28 mouse cellular contexts compared by ENCODE assay signal in the genomic region with DNA sequence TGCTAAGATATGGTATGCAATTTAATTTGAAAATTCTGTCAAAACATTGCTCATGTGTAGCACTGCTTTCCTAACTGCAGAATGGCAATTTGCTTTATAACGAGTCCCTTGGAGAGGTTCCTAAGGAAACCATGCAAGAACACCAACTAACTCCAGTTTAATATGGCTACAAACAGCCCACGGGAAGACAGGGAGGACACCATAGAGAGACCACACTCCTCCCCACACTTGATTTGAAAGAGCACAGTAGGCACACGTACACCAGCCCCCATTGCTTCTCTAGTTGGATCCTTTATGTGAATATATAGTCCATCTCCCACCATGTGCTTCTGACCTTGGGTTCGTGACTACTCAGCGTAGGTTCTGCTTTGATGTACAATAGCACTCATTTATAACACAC. TPM values are rescaled to one million over a fixed set of nuclear protein-coding genes. Genes with fewer than 3 reads are reported as not detected.
DNase-seq lines count a peak whose midpoint lies in the region; ATAC-seq and TF ChIP-seq lines count a peak whose summit lies in the region.
"Had no signal": no experiment of that assay in that cellular context is flagged by ENCODE, and none has a peak within 500 bp of the region (broad histone marks: within the 10 kb centered on the region; RNA-seq: fewer than 3 reads in every experiment).

No protein-coding gene starts in this region.

- H3K9me3 ChIP-seq in embryonic facial prominence, embryonic 14.5 days (ENCODE audit: control insufficient read depth, low read length) = no peaks in the 10 kb centered on the region
- H3K9me3 ChIP-seq in embryonic facial prominence, embryonic 10.5 days = no peaks in the 10 kb centered on the region
- no peaks in the 10 kb centered on the region for H3K9me3 ChIP-seq in hindbrain, postnatal 0 days (ENCODE audit: low read length)
- no peaks in the 10 kb centered on the region for H3K9me3 ChIP-seq in hindbrain, embryonic 12.5 days (replicated peaks)
- H3K9me3 ChIP-seq in neural tube, embryonic 15.5 days (replicated peaks) = no peaks in the 10 kb centered on the region
- H3K9me3 ChIP-seq: embryonic facial prominence, embryonic 13.5 days; forebrain, embryonic 10.5 days; forebrain, embryonic 13.5 days; heart, embryonic 12.5 days; heart, embryonic 15.5 days; hindbrain, embryonic 10.5 days had no signal

- H3K27ac ChIP-seq in embryonic facial prominence, embryonic 14.5 days (replicated peaks; ENCODE audit: low read depth, low read length) = no peak overlapping the region
- no peak overlapping the region for H3K27ac ChIP-seq in embryonic facial prominence, embryonic 10.5 days (replicated peaks)
- no peak overlapping the region for H3K27ac ChIP-seq in hindbrain, postnatal 0 days
- H3K27ac ChIP-seq in hindbrain, embryonic 12.5 days = no peak overlapping the region
- H3K27ac ChIP-seq in neural tube, embryonic 15.5 days (replicated peaks) = no peak overlapping the region
- H3K27ac ChIP-seq: embryonic facial prominence, embryonic 13.5 days; forebrain, embryonic 10.5 days; forebrain, embryonic 13.5 days; gastrocnemius, adult 2 months; heart, embryonic 15.5 days; hindbrain, embryonic 10.5 days; hindbrain, embryonic 14.5 days had no signal

- no peaks in the 10 kb centered on the region for H3K36me3 ChIP-seq in embryonic facial prominence, embryonic 14.5 days (ENCODE audit: control insufficient read depth, insufficient read depth, low read length)
- H3K36me3 ChIP-seq in embryonic facial prominence, embryonic 10.5 days (replicated peaks) = no peaks in the 10 kb centered on the region
- no peaks in the 10 kb centered on the region for H3K36me3 ChIP-seq in hindbrain, postnatal 0 days (ENCODE audit: insufficient read depth, low read length)
- no peaks in the 10 kb centered on the region for H3K36me3 ChIP-seq in hindbrain, embryonic 12.5 days
- no peaks in the 10 kb centered on the region for H3K36me3 ChIP-seq in neural tube, embryonic 15.5 days
- H3K36me3 ChIP-seq: embryonic facial prominence, embryonic 13.5 days; forebrain, embryonic 10.5 days; heart, embryonic 12.5 days; heart, embryonic 15.5 days; hindbrain, embryonic 10.5 days had no signal

- no peak overlapping the region for H3K9ac ChIP-seq in embryonic facial prominence, embryonic 14.5 days (ENCODE audit: low read depth, low read length)
- H3K9ac ChIP-seq in hindbrain, postnatal 0 days (replicated peaks; ENCODE audit: low read length) = no peak overlapping the region
- H3K9ac ChIP-seq in hindbrain, embryonic 12.5 days = no peak overlapping the region
- no peak overlapping the region for H3K9ac ChIP-seq in neural tube, embryonic 15.5 days (replicated peaks)
- H3K9ac ChIP-seq: embryonic facial prominence, embryonic 13.5 days; forebrain, embryonic 13.5 days; heart, embryonic 12.5 days; heart, embryonic 15.5 days; hindbrain, embryonic 14.5 days had no signal

- H3K4me2 ChIP-seq in embryonic facial prominence, embryonic 14.5 days (ENCODE audit: low read depth, low read length) = no peak overlapping the region
- no peak overlapping the region for H3K4me2 ChIP-seq in hindbrain, postnatal 0 days (ENCODE audit: low read depth, low read length)
- H3K4me2 ChIP-seq in hindbrain, embryonic 12.5 days (replicated peaks) = no peak overlapping the region
- H3K4me2 ChIP-seq in neural tube, embryonic 15.5 days = no peak overlapping the region
- H3K4me2 ChIP-seq: embryonic facial prominence, embryonic 13.5 days; forebrain, embryonic 13.5 days; heart, embryonic 12.5 days; heart, embryonic 15.5 days; hindbrain, embryonic 14.5 days had no signal

- no peak overlapping the region for H3K4me3 ChIP-seq in embryonic facial prominence, embryonic 14.5 days (ENCODE audit: low read depth, low read length)
- H3K4me3 ChIP-seq in embryonic facial prominence, embryonic 10.5 days = no peak overlapping the region
- H3K4me3 ChIP-seq in hindbrain, postnatal 0 days (ENCODE audit: low read length) = no peak overlapping the region
- no peak overlapping the region for H3K4me3 ChIP-seq in hindbrain, embryonic 12.5 days
- H3K4me3 ChIP-seq in neural tube, embryonic 15.5 days (replicated peaks) = no peak overlapping the region
- H3K4me3 ChIP-seq: embryonic facial prominence, embryonic 13.5 days; forebrain, embryonic 10.5 days; forebrain, embryonic 13.5 days; gastrocnemius, adult 2 months; heart, embryonic 12.5 days; heart, embryonic 15.5 days; hindbrain, embryonic 10.5 days had no signal

- no peaks in the 10 kb centered on the region for H3K4me1 ChIP-seq in embryonic facial prominence, embryonic 14.5 days (ENCODE audit: control insufficient read depth, insufficient read depth, low read length)
- no peaks in the 10 kb centered on the region for H3K4me1 ChIP-seq in embryonic facial prominence, embryonic 10.5 days
- H3K4me1 ChIP-seq in hindbrain, postnatal 0 days (ENCODE audit: insufficient read depth, low read length) = no peaks in the 10 kb centered on the region
- H3K4me1 ChIP-seq in hindbrain, embryonic 12.5 days = no peaks in the 10 kb centered on the region
- H3K4me1 ChIP-seq in neural tube, embryonic 15.5 days = peaks cover 10% of the 10 kb centered on the region
- H3K4me1 ChIP-seq: embryonic facial prominence, embryonic 13.5 days; forebrain, embryonic 13.5 days; heart, embryonic 15.5 days; hindbrain, embryonic 10.5 days had no signal

- ATAC-seq in embryonic facial prominence, embryonic 14.5 days (ENCODE audit: low read depth) = peak; percentile 26; the same call in 1 of the 2 replicates
- no peak for ATAC-seq in hindbrain, postnatal 0 days
- no peak for ATAC-seq in hindbrain, embryonic 12.5 days (ENCODE audit: low FRiP score)
- ATAC-seq in neural tube, embryonic 15.5 days (ENCODE audit: low FRiP score) = peak; percentile 53; the same call in 1 of the 2 replicates
- ATAC-seq: activated CD4-positive, CD25-positive, alpha-beta regulatory T cell, adult 4 months; forebrain, embryonic 13.5 days had no signal

- 80% methylated on average over 5 of the region's 5 CpGs for WGBS in embryonic facial prominence, embryonic 14.5 days
- 85% methylated on average over 5 of the region's 5 CpGs for WGBS in embryonic facial prominence, embryonic 10.5 days
- WGBS in hindbrain, postnatal 0 days = 69% methylated on average over 5 of the region's 5 CpGs
- WGBS in hindbrain, embryonic 12.5 days = 77% methylated on average over 5 of the region's 5 CpGs
- WGBS in neural tube, embryonic 15.5 days = 64% methylated on average over 5 of the region's 5 CpGs

- TF ChIP-seq CTCF in hindbrain, postnatal 0 days (IDR thresholded peaks at IDR 0.05; ENCODE audit: low read depth) = no peak

- DNase-seq in embryonic facial prominence, embryonic 14.5 days (ENCODE audit: low spot score) = no peak
- no peak for DNase-seq in embryonic facial prominence, embryonic 10.5 days (ENCODE audit: low spot score)
- DNase-seq in hindbrain, postnatal 0 days (ENCODE audit: low spot score) = peak; percentile 17
- DNase-seq in neural tube, embryonic 10.5 days (ENCODE audit: extremely low spot score, low spot score) = no peak
- DNase-seq in telencephalon, adult 2 months (ENCODE audit: low read depth, low spot score) = peak; percentile 23
- no peak for DNase-seq in kidney, postnatal 36 days
- DNase-seq: adrenal gland, adult 8-10 months; adrenal gland, postnatal 25 days; cerebellum, adult 11 months; cerebellum, adult 2 months; cerebellum, adult 9-11 months; cerebellum, postnatal 25 days; gastrocnemius, adult 2 months; gastrocnemius, postnatal 14 days; heart, adult 18-20 months; heart, postnatal 10 days; heart, postnatal 36 days had no signal

- H3K27me3 ChIP-seq in embryonic facial prominence, embryonic 14.5 days (replicated peaks; ENCODE audit: control insufficient read depth, insufficient read depth, low read length) = no peaks in the 10 kb centered on the region
- H3K27me3 ChIP-seq in embryonic facial prominence, embryonic 10.5 days (replicated peaks; ENCODE audit: low read depth, poor library complexity, severe bottlenecking) = no peaks in the 10 kb centered on the region
- no peaks in the 10 kb centered on the region for H3K27me3 ChIP-seq in hindbrain, postnatal 0 days (ENCODE audit: insufficient read depth, low read length)
- H3K27me3 ChIP-seq in hindbrain, embryonic 12.5 days = no peaks in the 10 kb centered on the region
- no peaks in the 10 kb centered on the region for H3K27me3 ChIP-seq in neural tube, embryonic 15.5 days (replicated peaks)
- H3K27me3 ChIP-seq: embryonic facial prominence, embryonic 13.5 days; forebrain, embryonic 13.5 days; heart, embryonic 12.5 days; heart, embryonic 15.5 days had no signal

RNA-seq across cellular contexts. Expression of gene Fam155a, which starts 35.8 kb away (rescaled TPM):
- 0.84 and 1.0 TPM in 2 replicates for polyA plus RNA-seq in embryonic facial prominence, embryonic 14.5 days (2014; fragmentation: Nextera tagmentation; extraction: Ambion mirVana)
- polyA plus RNA-seq in embryonic facial prominence, embryonic 10.5 days (2016; fragmentation: Nextera tagmentation; extraction: Ambion mirVana) = 0.53 and 0.64 TPM in 2 replicates
- total RNA-seq in hindbrain, postnatal 0 days (2014; rRNA removed) = 110 and 117 TPM in 2 replicates
- polyA plus RNA-seq in hindbrain, postnatal 0 days (2015; fragmentation: Nextera tagmentation; extraction: Ambion mirVana) = 34.0 and 39.0 TPM in 2 replicates
- polyA plus RNA-seq in hindbrain, embryonic 12.5 days (2016; fragmentation: Nextera tagmentation; extraction: Ambion mirVana) = 10.8 and 12.6 TPM in 2 replicates
- polyA plus RNA-seq in neural tube, embryonic 15.5 days (2015; fragmentation: Nextera tagmentation; extraction: Ambion mirVana) = 22.1 and 28.8 TPM in 2 replicates
- total RNA-seq: common myeloid progenitor, adult 5-6 weeks; heart, adult 18-20 months; heart, postnatal 10 days; heart, postnatal 36 days had no signal

Comparison
In these comparisons a context has a peak if more than half of its experiments do, and no peak if none do; other contexts are left out.
1. ATAC-seq: peak in embryonic facial prominence, embryonic 14.5 days (single experiment) and neural tube, embryonic 15.5 days (single experiment); none in hindbrain, postnatal 0 days (single experiment) and hindbrain, embryonic 12.5 days (single experiment).
2. DNase-seq: peak in hindbrain, postnatal 0 days (single experiment) and telencephalon, adult 2 months (single experiment); none in embryonic facial prominence, embryonic 14.5 days (single experiment), embryonic facial prominence, embryonic 10.5 days (single experiment), neural tube, embryonic 10.5 days (single experiment) and kidney, postnatal 36 days (0 of 2).